Mouse (Mus musculus): ENCODE data around the gene 9130204L05Rik. TPM values are rescaled to one million over a fixed set of nuclear protein-coding genes. Genes with fewer than 3 reads are reported as not detected.

9130204L05Rik gene
- polyA plus RNA-seq (2015; fragmentation: Nextera tagmentation; extraction: Ambion mirVana) = not detected in 2 replicates

DNA sequence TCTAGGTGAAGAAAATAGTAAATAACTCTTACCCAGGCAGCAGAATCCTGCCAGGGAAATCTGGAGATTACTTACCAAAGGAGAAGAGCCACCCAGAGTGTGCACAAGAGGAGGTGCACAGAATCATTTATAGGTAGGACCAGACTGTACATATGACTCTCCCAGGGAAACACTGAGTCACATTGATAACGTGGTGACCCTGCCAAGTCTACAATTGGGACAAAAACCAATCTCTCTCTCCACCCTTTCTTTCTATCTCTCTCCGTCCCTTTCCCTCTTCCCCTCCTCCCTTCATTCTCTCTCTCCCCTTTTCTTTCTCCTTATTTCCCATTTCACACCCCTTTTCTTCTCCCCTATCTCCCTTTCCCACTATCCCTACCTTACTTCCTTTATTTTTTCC lies at the start of gene 9130204L05Rik:
Gene 9130204L05Rik, minus strand, starts transcription at position 101 of the 400 bp plus-strand sequence.
- TF ChIP-seq CTCF (IDR thresholded peaks at IDR 0.05; ENCODE audit: low read depth) = no peak
- Histone ChIP-seq H3K4me2 (ENCODE audit: low read length) (no peak within 1 kb of the TSS), H3K9me3 (replicated peaks; ENCODE audit: low read length) (no peaks in the 10 kb centered on the region), H3K27ac (no peak within 1 kb of the TSS), H3K4me1 (replicated peaks; ENCODE audit: insufficient read depth, low read length) (no peaks in the 10 kb centered on the region), H3K36me3 (ENCODE audit: insufficient read depth, low read length) (no peaks in the 10 kb centered on the region), H3K27me3 (ENCODE audit: insufficient read depth, low read length) (no peaks in the 10 kb centered on the region), H3K9ac (ENCODE audit: low read depth, low read length) (no peak within 1 kb of the TSS), H3K4me3 (replicated peaks; ENCODE audit: low read depth, low read length) (no peak within 1 kb of the TSS)
- WGBS = 61% methylated on average over 2 of the region's 2 CpGs
- DNase-seq (ENCODE audit: low spot score) (no peak), ATAC-seq (replicated peaks; ENCODE audit: low FRiP score, low read depth) (no peak)

DNA sequence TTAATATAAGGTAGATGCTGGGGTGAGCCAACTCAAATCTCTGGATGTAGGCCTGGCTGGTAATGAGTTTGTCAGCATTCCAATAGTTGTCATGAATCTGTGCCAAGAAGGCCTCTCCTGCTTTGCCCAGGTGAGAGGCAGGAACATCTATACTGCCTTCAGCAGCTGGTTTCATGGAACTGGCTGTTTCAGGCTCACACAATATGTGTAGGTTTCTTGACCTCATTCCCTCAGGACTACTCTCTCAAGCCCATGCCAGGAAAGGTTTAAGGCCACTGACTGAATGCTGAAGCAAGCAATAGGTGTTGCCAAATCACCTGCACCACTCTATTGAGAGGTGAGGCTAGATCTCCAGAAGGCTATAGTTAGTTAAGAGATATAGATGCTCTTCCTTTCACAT lies 18.1 kb upstream of the 9130204L05Rik start:
- Histone ChIP-seq H3K27ac (no peak overlapping the region), H3K4me2 (ENCODE audit: low read length) (no peak overlapping the region), H3K4me1 (replicated peaks; ENCODE audit: insufficient read depth, low read length) (no peaks in the 10 kb centered on the region), H3K4me3 (replicated peaks; ENCODE audit: low read depth, low read length) (no peak overlapping the region), H3K9ac (ENCODE audit: low read depth, low read length) (no peak overlapping the region), H3K27me3 (ENCODE audit: insufficient read depth, low read length) (no peaks in the 10 kb centered on the region), H3K36me3 (ENCODE audit: insufficient read depth, low read length) (no peaks in the 10 kb centered on the region), H3K9me3 (replicated peaks; ENCODE audit: low read length) (no peaks in the 10 kb centered on the region)
- no peak for ATAC-seq (replicated peaks; ENCODE audit: low FRiP score, low read depth)
- no peak for DNase-seq (ENCODE audit: low spot score)
- TF ChIP-seq CTCF (IDR thresholded peaks at IDR 0.05; ENCODE audit: low read depth) = no peak

DNA sequence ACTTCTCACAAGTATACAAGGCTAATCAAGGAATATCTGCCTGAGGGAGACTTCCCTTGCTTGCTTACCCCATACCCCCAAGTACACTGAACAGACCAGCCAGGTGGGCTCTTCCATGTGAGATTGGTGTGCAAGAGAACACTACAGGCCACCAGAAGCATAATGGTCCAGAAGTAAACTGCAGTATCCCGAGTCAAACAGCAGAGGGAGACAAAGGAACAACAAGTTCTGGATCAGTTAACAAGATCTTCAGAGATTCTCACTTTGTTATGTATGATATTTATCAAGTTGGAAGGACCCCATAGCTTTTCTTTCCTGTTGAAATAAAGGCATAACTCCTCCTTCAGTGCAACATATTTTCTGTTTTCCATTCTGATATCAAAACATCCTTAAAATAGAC lies 31.4 kb downstream of the 9130204L05Rik start:
- peak; percentile 40; the same call in 1 of the 2 replicates for TF ChIP-seq CTCF (IDR thresholded peaks at IDR 0.05; ENCODE audit: low read depth)
- 3% methylated on average over 1 of the region's 1 CpGs for WGBS
- no peaks in the 10 kb centered on the region for H3K36me3 ChIP-seq (ENCODE audit: insufficient read depth, low read length)
- no peaks in the 10 kb centered on the region for H3K9me3 ChIP-seq (replicated peaks; ENCODE audit: low read length)
- no peak overlapping the region for H3K4me2 ChIP-seq (ENCODE audit: low read length)
- no peak for ATAC-seq (replicated peaks; ENCODE audit: low FRiP score, low read depth)
- H3K4me3 ChIP-seq (replicated peaks; ENCODE audit: low read depth, low read length) = no peak overlapping the region
- no peaks in the 10 kb centered on the region for H3K27me3 ChIP-seq (ENCODE audit: insufficient read depth, low read length)
- no peaks in the 10 kb centered on the region for H3K4me1 ChIP-seq (replicated peaks; ENCODE audit: insufficient read depth, low read length)
- H3K9ac ChIP-seq (ENCODE audit: low read depth, low read length) = no peak overlapping the region
- DNase-seq (ENCODE audit: low spot score) = peak; percentile 1
- H3K27ac ChIP-seq = no peak overlapping the region

DNA sequence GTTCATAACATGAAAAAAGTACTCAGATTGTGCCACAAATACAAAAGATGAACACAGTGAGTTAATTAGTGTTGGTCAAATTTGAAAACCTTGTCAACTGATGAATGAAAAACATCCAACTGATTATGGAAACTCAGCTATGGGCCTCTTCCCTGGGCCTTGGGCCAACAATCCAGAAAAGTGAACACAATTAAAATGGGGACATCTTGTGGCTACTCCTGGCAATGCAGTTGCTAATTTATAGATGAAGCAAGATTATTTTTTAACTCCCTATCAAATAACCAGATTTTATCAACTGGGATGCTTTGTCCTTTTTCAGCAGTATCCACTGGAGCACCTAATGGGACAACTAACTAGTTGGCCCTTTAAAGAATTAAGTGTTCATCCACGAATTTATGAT lies 37.9 kb downstream of the 9130204L05Rik start:
- H3K9ac ChIP-seq (ENCODE audit: low read depth, low read length) = no peak overlapping the region
- no peak for TF ChIP-seq CTCF (IDR thresholded peaks at IDR 0.05; ENCODE audit: low read depth)
- no peaks in the 10 kb centered on the region for H3K9me3 ChIP-seq (replicated peaks; ENCODE audit: low read length)
- H3K4me2 ChIP-seq (ENCODE audit: low read length) = no peak overlapping the region
- DNase-seq (ENCODE audit: low spot score) (no peak), ATAC-seq (replicated peaks; ENCODE audit: low FRiP score, low read depth) (no peak)
- H3K36me3 ChIP-seq (ENCODE audit: insufficient read depth, low read length) = no peaks in the 10 kb centered on the region
- no peaks in the 10 kb centered on the region for H3K4me1 ChIP-seq (replicated peaks; ENCODE audit: insufficient read depth, low read length)
- H3K27ac ChIP-seq = no peak overlapping the region
- H3K27me3 ChIP-seq (ENCODE audit: insufficient read depth, low read length) = no peaks in the 10 kb centered on the region
- 24% methylated on average over 1 of the region's 1 CpGs for WGBS
- no peak overlapping the region for H3K4me3 ChIP-seq (replicated peaks; ENCODE audit: low read depth, low read length)

Measured in kidney, postnatal 0 days (tissue).